Mouse (Mus musculus) ES-Bruce4 (cell line): ENCODE data around the gene Zfp354c. TPM values are rescaled to one million over a fixed set of nuclear protein-coding genes. Genes with fewer than 3 reads are reported as not detected.

Experiments
- H3K27ac ChIP-seq: 2 replicates; pipeline ENCODE4 v1.5.1; 2012; ENCODE audit warnings: low read length, inconsistent platforms; ENCODE audit not compliant: insufficient read depth
- H3K27me3 ChIP-seq: 2 replicates; pipeline ENCODE4 v1.6.1; 2012; ENCODE audit warnings: mild to moderate bottlenecking, low read length, inconsistent platforms; ENCODE audit not compliant: control insufficient read depth, poor library complexity, insufficient read depth, severe bottlenecking
- H3K36me3 ChIP-seq: 2 replicates; pipeline ENCODE4 v1.6.1; 2012; ENCODE audit warnings: inconsistent platforms, mild to moderate bottlenecking, low read length, moderate library complexity; ENCODE audit not compliant: control insufficient read depth, poor library complexity, insufficient read depth, severe bottlenecking
- H3K4me1 ChIP-seq: one replicate; pipeline ENCODE4 v1.8.1; 2011; ENCODE audit warnings: low read length; ENCODE audit not compliant: control insufficient read depth, insufficient read depth
- H3K4me3 ChIP-seq: 2 replicates; pipeline ENCODE4 v1.5.1; 2011; ENCODE audit warnings: low read depth, mild to moderate bottlenecking, low read length
- H3K9ac ChIP-seq: 2 replicates; pipeline ENCODE4 v1.6.1; 2012; ENCODE audit warnings: low read depth, mild to moderate bottlenecking, inconsistent platforms; ENCODE audit not compliant: poor library complexity, severe bottlenecking
- H3K9me3 ChIP-seq: replicated peaks from 2 replicates; pipeline ENCODE4 v1.6.1; 2012; ENCODE audit warnings: mild to moderate bottlenecking, low read length, inconsistent platforms; ENCODE audit not compliant: control insufficient read depth, poor library complexity, insufficient read depth, severe bottlenecking
- CTCF ChIP-seq: IDR thresholded peaks from one replicate; pipeline ENCODE4 v1.8.1; 2011; ENCODE audit warnings: low read depth, low read length
- EP300 ChIP-seq: IDR thresholded peaks from 2 replicates; pipeline ENCODE4 v1.6.1; 2011; ENCODE audit warnings: low read depth, low read length; ENCODE audit not compliant: insufficient read depth
- POLR2A ChIP-seq: IDR thresholded peaks from one replicate; pipeline ENCODE4 v1.8.1; 2011; ENCODE audit warnings: low read length; ENCODE audit not compliant: insufficient read depth
- polyA plus RNA-seq: library from polyadenylated mRNA; stranded (reverse); fragments of >200 nt; gene quantifications from 2 replicates; pipeline ENCODE4 v1.2.4, GENCODE M21; 2011; ENCODE audit warnings: low read depth; ENCODE audit not compliant: missing spikeins, insufficient read depth, insufficient read length

Zfp354c gene
- polyA plus RNA-seq: 13.7 and 13.8 TPM in 2 replicates

GRCm38 (mm10) chr11:50827010-50827953 lies at the start of gene Zfp354c:
Gene Zfp354c, minus strand, starts transcription at chr11:50827724.
- no peaks in the 10 kb centered on the region for H3K27me3 ChIP-seq
- peak within 1 kb of the TSS; percentile 80 for H3K9ac ChIP-seq
- peak within 1 kb of the TSS; percentile 91 for H3K4me3 ChIP-seq
- no peak within 1 kb of the TSS for H3K27ac ChIP-seq
- no peaks in the 10 kb centered on the region for H3K9me3 ChIP-seq
- H3K4me1 ChIP-seq: no peaks in the 10 kb centered on the region
- TF ChIP-seq POLR2A (peak; percentile 39), EP300 (no peak)
- H3K36me3 ChIP-seq: peaks cover 10% of the 10 kb centered on the region

GRCm38 (mm10) chr11:50850989-50851601 lies 23.6 kb upstream of the Zfp354c start:
- Histone ChIP-seq H3K4me3 (peak overlapping the region; percentile 50), H3K27me3 (peaks cover 14% of the 10 kb centered on the region), H3K27ac (no peak overlapping the region), H3K9me3 (no peaks in the 10 kb centered on the region), H3K36me3 (no peaks in the 10 kb centered on the region), H3K9ac (peak overlapping the region; percentile 27), H3K4me1 (peaks cover 1% of the 10 kb centered on the region)
- no peak for TF ChIP-seq CTCF
- TF ChIP-seq POLR2A: no peak
- TF ChIP-seq EP300: no peak

GRCm38 (mm10) chr11:50850177-50850735 lies 22.7 kb upstream of the Zfp354c start, which contains the start of gene Grm6:
Gene Grm6, plus strand, starts transcription at chr11:50850685.
- H3K9ac ChIP-seq: peak within 1 kb of the TSS; percentile 27
- TF ChIP-seq POLR2A: no peak
- no peak for TF ChIP-seq CTCF
- no peak for TF ChIP-seq EP300
- peak within 1 kb of the TSS; percentile 50 for H3K4me3 ChIP-seq
- no peaks in the 10 kb centered on the region for H3K9me3 ChIP-seq
- no peaks in the 10 kb centered on the region for H3K36me3 ChIP-seq
- H3K4me1 ChIP-seq: peaks cover 1% of the 10 kb centered on the region
- no peak within 1 kb of the TSS for H3K27ac ChIP-seq
- H3K27me3 ChIP-seq: peaks cover 14% of the 10 kb centered on the region

- no peak for TF ChIP-seq CTCF
- TF ChIP-seq EP300: no peak
- TF ChIP-seq POLR2A: no peak
- Histone ChIP-seq H3K4me3 (no peak overlapping the region), H3K4me1 (peaks cover 1% of the 10 kb centered on the region), H3K36me3 (no peaks in the 10 kb centered on the region), H3K27me3 (peaks cover 14% of the 10 kb centered on the region), H3K9me3 (no peaks in the 10 kb centered on the region), H3K27ac (no peak overlapping the region), H3K9ac (no peak overlapping the region)
Observed at GRCm38 (mm10) chr11:50849310-50849709, 21.8 kb upstream of the Zfp354c start.

- peaks cover 1% of the 10 kb centered on the region for H3K4me1 ChIP-seq
- TF ChIP-seq POLR2A: no peak
- TF ChIP-seq EP300: no peak
- no peak for TF ChIP-seq CTCF
- H3K27me3 ChIP-seq: peaks cover 14% of the 10 kb centered on the region
- no peaks in the 10 kb centered on the region for H3K9me3 ChIP-seq
- no peak overlapping the region for H3K9ac ChIP-seq
- H3K27ac ChIP-seq: no peak overlapping the region
- H3K36me3 ChIP-seq: no peaks in the 10 kb centered on the region
- no peak overlapping the region for H3K4me3 ChIP-seq
Observed at GRCm38 (mm10) chr11:50848520-50849137, 21.1 kb upstream of the Zfp354c start.
